Mouse (Mus musculus) right cerebral cortex, postnatal 36 days (tissue): ENCODE data around the gene Emilin3.

ENCODE experiments used
- DNase-seq, 2 experiments: peaks; one replicate each; pipeline ENCODE4 v3.0.0; 2022; ENCODE audit warnings: low spot score in 2 of 2, mixed read lengths in 1 of 2

The Emilin3 gene

GRCm38 (mm10) chr2:160916714-160917113, 4.6 kb upstream of the Emilin3 start:
- DNase-seq = no peak

DNA sequence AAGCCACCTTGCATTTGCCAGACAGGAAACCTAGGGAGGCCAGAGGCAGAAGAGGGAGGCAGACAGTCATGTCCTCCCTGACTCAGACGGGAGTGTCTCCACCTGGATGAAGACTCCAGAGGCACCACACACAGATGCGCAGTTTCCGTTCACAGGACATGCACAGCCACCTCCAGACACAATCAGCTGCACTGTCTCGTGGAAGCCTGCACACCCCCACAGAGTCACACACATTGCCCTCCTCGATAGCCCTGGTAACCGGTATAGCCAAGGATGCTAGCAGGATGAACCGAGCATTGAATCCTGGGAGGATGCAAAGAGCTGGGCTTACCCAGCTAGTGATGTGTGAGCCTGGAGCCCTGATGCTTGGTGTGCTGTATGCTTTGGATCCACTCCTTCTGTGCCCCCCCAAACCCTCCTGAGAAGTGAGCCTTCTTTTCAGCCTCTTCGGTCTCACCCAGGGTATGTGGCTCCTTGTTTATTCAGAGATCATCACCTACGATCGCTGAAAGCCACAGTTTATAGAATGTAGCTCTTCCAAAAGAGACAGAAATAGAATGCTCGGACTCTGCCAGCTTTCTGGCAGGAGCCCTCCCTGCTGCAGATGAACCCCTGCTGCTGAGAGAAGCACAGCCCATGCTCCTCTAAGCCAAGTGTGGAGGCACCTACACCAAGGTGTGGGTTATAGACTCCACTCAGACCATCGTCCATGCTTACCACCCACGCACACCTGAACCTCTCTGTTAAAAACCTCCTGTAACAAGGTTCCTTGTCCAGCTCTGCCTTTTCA, 3.9 kb upstream of the Emilin3 start:
- DNase-seq = no peak

DNA sequence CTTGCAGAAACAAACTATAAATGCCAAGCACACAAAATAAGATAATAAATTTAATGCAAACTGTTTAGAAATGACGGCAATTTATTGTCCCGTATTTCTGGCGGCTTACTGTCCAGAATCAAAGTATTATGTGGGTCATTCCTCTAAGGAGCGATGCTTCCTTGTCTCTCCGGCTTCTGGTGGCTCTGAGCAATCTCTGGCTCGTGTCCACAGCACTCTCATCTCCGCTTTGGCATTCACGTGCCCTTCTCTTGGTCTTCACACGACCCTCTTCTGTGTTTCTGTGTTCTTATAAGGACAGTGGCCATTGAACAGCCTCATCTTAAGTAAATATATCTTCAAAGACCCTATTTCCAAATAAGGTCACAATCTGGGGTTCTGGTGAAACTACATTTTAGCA, 2.5 kb upstream of the Emilin3 start:
- DNase-seq = no peak

- no peak for DNase-seq
Measured at GRCm38 (mm10) chr2:160911558-160912201, 448 bp downstream of the Emilin3 start.

- DNase-seq = no peak
Measured at GRCm38 (mm10) chr2:160910633-160911032, 1.5 kb downstream of the Emilin3 start.

- no peak for DNase-seq
Measured at GRCm38 (mm10) chr2:160908607-160909006, 3.5 kb downstream of the Emilin3 start.

- DNase-seq = no peak
Measured at GRCm38 (mm10) chr2:160906101-160906500, 6.0 kb downstream of the Emilin3 start.

- no peak for DNase-seq
Measured at GRCm38 (mm10) chr2:160905301-160905700, 6.8 kb downstream of the Emilin3 start.

GRCm38 (mm10) chr2:160901656-160902412, 10.3 kb downstream of the Emilin3 start:
- DNase-seq = no peak

DNA sequence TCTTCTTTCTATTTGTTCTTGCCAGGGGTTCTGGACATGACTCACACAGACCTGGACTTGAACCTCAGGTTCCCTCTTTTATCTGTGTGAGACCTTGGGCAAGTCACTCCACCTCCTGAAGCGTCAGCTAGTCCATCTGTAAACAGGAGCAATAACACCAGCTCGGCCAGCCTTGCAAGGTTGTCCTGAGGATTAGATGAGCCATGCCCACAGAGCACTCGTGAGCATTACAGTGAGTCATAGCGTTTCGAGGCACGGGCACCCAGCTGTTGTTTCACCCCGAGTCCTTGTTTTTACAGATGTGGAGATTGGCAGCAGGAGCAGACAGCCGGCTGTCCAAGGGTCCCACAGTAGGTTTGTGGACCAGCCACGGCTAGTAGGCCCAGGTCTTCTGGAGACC, 20.4 kb downstream of the Emilin3 start:
- no peak for DNase-seq

GRCm38 (mm10) chr2:160891045-160891444, 21.1 kb downstream of the Emilin3 start:
- no peak for DNase-seq

DNA sequence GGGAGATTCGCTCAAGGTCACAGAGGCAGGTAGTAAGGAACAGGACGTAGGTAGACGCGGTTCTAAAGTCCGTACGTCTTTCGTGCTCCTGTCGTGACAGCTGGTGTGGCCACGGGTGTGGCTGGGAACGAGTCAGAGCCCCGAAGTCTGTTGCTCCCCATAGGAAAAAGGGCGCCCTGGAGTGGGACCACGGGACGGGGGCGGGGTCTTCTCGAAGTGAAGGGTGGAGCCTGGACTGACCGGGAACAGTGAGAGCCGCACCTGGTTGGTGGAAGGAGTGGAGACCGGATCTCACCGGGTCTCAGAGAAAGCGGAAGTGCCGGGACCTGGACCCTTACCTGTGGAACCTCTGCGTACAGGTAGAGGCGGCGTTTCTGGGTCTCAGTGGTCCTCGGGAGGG, 24.3 kb downstream of the Emilin3 start:
- DNase-seq = no peak

DNA sequence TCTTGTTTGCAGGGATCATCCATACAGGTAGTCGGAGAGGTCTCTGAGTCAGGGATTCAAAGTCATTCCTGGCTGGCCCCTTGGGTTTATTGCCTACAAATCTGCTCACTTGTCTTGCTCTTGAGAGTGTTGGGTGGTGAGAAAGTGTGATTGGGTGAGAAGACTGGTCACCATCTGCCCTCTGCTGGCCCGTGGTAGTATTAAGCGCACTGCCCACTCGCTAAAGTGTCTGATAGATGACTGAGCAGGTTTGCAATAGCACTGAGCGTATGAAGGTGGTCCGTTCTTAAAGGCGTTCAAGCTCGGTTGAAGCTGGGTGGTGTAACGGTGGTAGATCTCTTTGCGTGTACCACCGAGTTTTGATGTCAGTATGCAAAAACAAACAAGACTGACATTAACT, 24.8 kb downstream of the Emilin3 start:
- peak; percentile 72 to 75 for DNase-seq

DNA sequence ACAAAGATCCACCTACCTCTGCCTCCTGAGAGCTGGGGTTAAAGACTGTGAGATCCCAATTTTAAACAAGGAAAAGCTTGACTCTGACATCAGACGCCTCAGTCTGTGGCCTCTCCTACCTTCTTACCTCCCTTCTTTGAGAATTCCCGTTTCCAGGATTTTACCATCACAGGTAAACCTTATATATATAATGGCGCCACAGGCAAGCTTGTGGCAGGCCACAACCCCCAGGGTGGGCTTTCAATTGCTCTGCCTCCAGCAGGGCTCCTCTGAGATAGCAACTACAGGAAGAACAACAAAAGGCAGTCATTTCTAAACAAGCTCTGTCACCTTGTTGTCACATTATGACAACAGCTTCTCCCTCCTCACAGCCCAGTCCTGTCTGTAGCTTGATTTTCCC, 25.9 kb downstream of the Emilin3 start:
- DNase-seq = no peak

GRCm38 (mm10) chr2:160884830-160885229, 27.3 kb downstream of the Emilin3 start:
- DNase-seq = no peak

DNA sequence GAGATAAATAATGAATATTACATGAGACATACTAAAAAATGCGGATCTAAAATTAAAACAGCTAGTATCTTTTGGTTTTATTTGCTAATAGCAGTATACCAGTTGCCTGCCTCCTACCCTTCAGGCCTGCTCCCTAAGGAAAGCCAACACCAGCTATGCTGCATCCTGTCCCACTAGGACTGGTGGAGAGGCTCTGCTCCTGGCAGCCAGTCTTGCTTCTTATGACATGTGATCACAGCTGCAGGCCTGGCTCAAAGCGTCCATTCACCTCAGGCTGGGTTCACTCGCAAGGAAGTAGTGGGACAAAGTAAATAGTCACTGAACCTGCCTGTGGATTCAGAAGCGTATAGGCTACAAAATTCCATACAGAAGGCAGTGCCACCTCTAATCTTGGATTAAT, 28.2 kb downstream of the Emilin3 start:
- DNase-seq = no peak

- no peak for DNase-seq
Measured at GRCm38 (mm10) chr2:160882436-160882835, 29.7 kb downstream of the Emilin3 start.

GRCm38 (mm10) chr2:160881462-160882101, 30.5 kb downstream of the Emilin3 start:
- no peak for DNase-seq

GRCm38 (mm10) chr2:160880453-160881195, 31.5 kb downstream of the Emilin3 start, which contains the start of gene Lpin3:
Gene Lpin3 (plus strand): TSS chr2:160880670.
- no peak for DNase-seq

GRCm38 (mm10) chr2:160876115-160876514, 36.0 kb downstream of the Emilin3 start:
- no peak for DNase-seq

GRCm38 (mm10) chr2:160874231-160874877, 37.8 kb downstream of the Emilin3 start:
- DNase-seq = no peak
